Mouse (Mus musculus) heart, embryonic 11.5 days (tissue): ENCODE measurements at regions not wholly inside any gene's neighbourhood (a gene's known extent, or its start where the extent isn't known, plus 50 kb on each side); places are given as distances from the start of the nearest gene placed in this dataset.

Experiments used
- ATAC-seq: fragments of 200-750 bp; cut with Nextera tagmentation; replicated peaks from 2 replicates; pipeline ENCODE4 v1.8.0; 2017; ENCODE audit warnings: moderate library complexity; ENCODE audit not compliant: insufficient number of reproducible peaks, low FRiP score, low TSS enrichment
- H3K27ac ChIP-seq: fragments of 300-500 bp; sonication (generic); 2 replicates; pipeline ENCODE4 v1.5.1; 2014; ENCODE audit warnings: mild to moderate bottlenecking, low read depth, low read length
- H3K27me3 ChIP-seq: fragments of 300-500 bp; sonication (generic); 2 replicates; pipeline ENCODE4 v1.6.1; 2014; ENCODE audit warnings: mild to moderate bottlenecking, low read length, mixed read lengths; ENCODE audit not compliant: control insufficient read depth, insufficient read depth
- H3K36me3 ChIP-seq: fragments of 300-500 bp; sonication (generic); 2 replicates; pipeline ENCODE4 v1.6.1; 2014; ENCODE audit warnings: mild to moderate bottlenecking, low read length, moderate library complexity, mixed read lengths; ENCODE audit not compliant: control insufficient read depth, insufficient read depth
- H3K4me1 ChIP-seq: fragments of 300-500 bp; sonication (generic); 2 replicates; pipeline ENCODE4 v1.6.1; 2014; ENCODE audit warnings: low read length; ENCODE audit not compliant: control insufficient read depth, insufficient read depth
- H3K4me2 ChIP-seq: fragments of 300-500 bp; sonication (generic); 2 replicates; pipeline ENCODE4 v1.6.1; 2014; ENCODE audit warnings: mild to moderate bottlenecking, moderate library complexity
- H3K4me3 ChIP-seq: fragments of 300-500 bp; sonication (generic); 2 replicates; pipeline ENCODE4 v1.5.1; 2014; ENCODE audit warnings: low read depth, low read length
- H3K9ac ChIP-seq: fragments of 300-500 bp; sonication (generic); 2 replicates; pipeline ENCODE4 v1.6.1; 2014; ENCODE audit warnings: mild to moderate bottlenecking, low read depth, low read length, moderate library complexity
- H3K9me3 ChIP-seq: fragments of 300-500 bp; sonication (generic); replicated peaks from 2 replicates; pipeline ENCODE4 v1.6.1; 2016; ENCODE audit warnings: low read length; ENCODE audit not compliant: control insufficient read depth
- WGBS: fragments of 180-500 bp; shearing (Covaris S2); extraction: QIAGEN DNeasy Blood & Tissue Kit; methylation state at CpG from one replicate; pipeline ENCODE4 v1.1.7; 2014; ENCODE audit not compliant: insufficient replicate concordance; 5-methylcytosine and 5-hydroxymethylcytosine counted together

- H3K4me2 ChIP-seq: no peak overlapping the region
- ATAC-seq: no peak
- no peaks in the 10 kb centered on the region for H3K4me1 ChIP-seq
- H3K27me3 ChIP-seq: no peaks in the 10 kb centered on the region
- no peak overlapping the region for H3K27ac ChIP-seq
- H3K36me3 ChIP-seq: no peaks in the 10 kb centered on the region
- 82% methylated on average over 10 of the region's 10 CpGs for WGBS
- H3K9ac ChIP-seq: no peak overlapping the region
- no peak overlapping the region for H3K4me3 ChIP-seq
- no peaks in the 10 kb centered on the region for H3K9me3 ChIP-seq
These were observed 679.9 kb downstream of the Dach1 start for GRCm38 (mm10) chr14:97489427-97490347.

GRCm38 (mm10) chr14:97478236-97478635 lies 691.3 kb downstream of the Dach1 start:
- Histone ChIP-seq H3K4me1 (no peaks in the 10 kb centered on the region), H3K4me3 (no peak overlapping the region), H3K27ac (no peak overlapping the region), H3K9ac (no peak overlapping the region), H3K4me2 (no peak overlapping the region), H3K9me3 (no peaks in the 10 kb centered on the region), H3K27me3 (no peaks in the 10 kb centered on the region), H3K36me3 (no peaks in the 10 kb centered on the region)
- ATAC-seq: no peak
- 71% methylated on average over 5 of the region's 5 CpGs for whole genome bisulfite sequencing

GRCm38 (mm10) chr14:97450525-97451235 lies 718.9 kb downstream of the Dach1 start:
- no peaks in the 10 kb centered on the region for H3K36me3 ChIP-seq

GRCm38 (mm10) chr14:97448617-97449016 lies 720.9 kb downstream of the Dach1 start:
- H3K4me1 ChIP-seq: no peaks in the 10 kb centered on the region
- no peak overlapping the region for H3K4me2 ChIP-seq
- no peak overlapping the region for H3K4me3 ChIP-seq
- 85% methylated on average over 2 of the region's 2 CpGs for WGBS
- H3K9me3 ChIP-seq: no peaks in the 10 kb centered on the region
- no peak overlapping the region for H3K9ac ChIP-seq
- no peaks in the 10 kb centered on the region for H3K36me3 ChIP-seq
- ATAC-seq: no peak
- H3K27ac ChIP-seq: no peak overlapping the region
- no peaks in the 10 kb centered on the region for H3K27me3 ChIP-seq

More at GRCm38 (mm10) chr14:97450525-97451235, 718.9 kb downstream of the Dach1 start:
- Histone ChIP-seq H3K4me3 (no peak overlapping the region), H3K27me3 (no peaks in the 10 kb centered on the region), H3K9ac (no peak overlapping the region), H3K27ac (no peak overlapping the region), H3K4me1 (no peaks in the 10 kb centered on the region), H3K4me2 (no peak overlapping the region), H3K9me3 (no peaks in the 10 kb centered on the region)
- no peak for ATAC-seq
- 80% methylated on average over 7 of the region's 7 CpGs for WGBS

GRCm38 (mm10) chr14:97446793-97447192 lies 722.8 kb downstream of the Dach1 start:
- no peak overlapping the region for H3K27ac ChIP-seq
- no peak overlapping the region for H3K9ac ChIP-seq
- no peaks in the 10 kb centered on the region for H3K4me1 ChIP-seq
- H3K4me2 ChIP-seq: no peak overlapping the region
- 65% methylated on average over 1 of the region's 1 CpGs for WGBS
- H3K36me3 ChIP-seq: no peaks in the 10 kb centered on the region
- no peak overlapping the region for H3K4me3 ChIP-seq
- H3K9me3 ChIP-seq: no peaks in the 10 kb centered on the region
- no peaks in the 10 kb centered on the region for H3K27me3 ChIP-seq
- no peak for ATAC-seq

- ATAC-seq: no peak
- no peaks in the 10 kb centered on the region for H3K27me3 ChIP-seq
- no peak overlapping the region for H3K9ac ChIP-seq
- H3K4me3 ChIP-seq: no peak overlapping the region
- no peak overlapping the region for H3K4me2 ChIP-seq
- 66% methylated on average over 6 of the region's 6 CpGs for WGBS
- H3K36me3 ChIP-seq: no peaks in the 10 kb centered on the region
- H3K4me1 ChIP-seq: no peaks in the 10 kb centered on the region
- no peaks in the 10 kb centered on the region for H3K9me3 ChIP-seq
- H3K27ac ChIP-seq: no peak overlapping the region
These were observed 729.2 kb downstream of the Dach1 start for GRCm38 (mm10) chr14:97440326-97440725.

GRCm38 (mm10) chr14:97435453-97436233 lies 733.9 kb downstream of the Dach1 start:
- Histone ChIP-seq H3K36me3 (no peaks in the 10 kb centered on the region), H3K9me3 (no peaks in the 10 kb centered on the region), H3K4me2 (no peak overlapping the region), H3K9ac (no peak overlapping the region), H3K4me1 (no peaks in the 10 kb centered on the region), H3K4me3 (no peak overlapping the region), H3K27me3 (no peaks in the 10 kb centered on the region), H3K27ac (no peak overlapping the region)
- no peak for ATAC-seq
- WGBS: 78% methylated on average over 4 of the region's 4 CpGs

- Histone ChIP-seq H3K27ac (no peak overlapping the region), H3K9me3 (no peaks in the 10 kb centered on the region), H3K36me3 (no peaks in the 10 kb centered on the region), H3K4me1 (no peaks in the 10 kb centered on the region), H3K4me3 (no peak overlapping the region), H3K27me3 (no peaks in the 10 kb centered on the region), H3K4me2 (no peak overlapping the region), H3K9ac (no peak overlapping the region)
- WGBS: 82% methylated on average over 3 of the region's 3 CpGs
- no peak for ATAC-seq
These were observed 738.3 kb downstream of the Dach1 start for GRCm38 (mm10) chr14:97431221-97431620.
